Mouse (Mus musculus) liver, embryonic 12.5 days (tissue): Measurements from ENCODE around the gene Mpdu1. TPM values are rescaled to one million over a fixed set of nuclear protein-coding genes. Genes with fewer than 3 reads are reported as not detected.

Source experiments
- ATAC-seq: fragments of 200-750 bp; cut with Nextera tagmentation; 2 replicates; pipeline ENCODE4 v1.8.0; 2017; ENCODE audit warnings: moderate number of reproducible peaks, mild to moderate bottlenecking, moderate library complexity
- H3K27ac ChIP-seq: fragments of 300-500 bp; sonication (generic); 2 replicates; pipeline ENCODE4 v1.5.1; 2016; ENCODE audit warnings: mild to moderate bottlenecking
- H3K27me3 ChIP-seq: fragments of 300-500 bp; sonication (generic); replicated peaks from 2 replicates; pipeline ENCODE4 v1.6.1; 2016; ENCODE audit warnings: mild to moderate bottlenecking, moderate library complexity
- H3K36me3 ChIP-seq: fragments of 300-500 bp; sonication (generic); 2 replicates; pipeline ENCODE4 v1.6.1; 2016; ENCODE audit warnings: mild to moderate bottlenecking, moderate library complexity
- H3K4me1 ChIP-seq: fragments of 300-500 bp; sonication (generic); 2 replicates; pipeline ENCODE4 v1.6.1; 2016
- H3K4me2 ChIP-seq: fragments of 300-500 bp; sonication (generic); 2 replicates; pipeline ENCODE4 v1.6.1; 2016; ENCODE audit warnings: mild to moderate bottlenecking, moderate library complexity
- H3K4me3 ChIP-seq: fragments of 300-500 bp; sonication (generic); 2 replicates; pipeline ENCODE4 v1.5.1; 2016; ENCODE audit warnings: mild to moderate bottlenecking, moderate library complexity
- H3K9ac ChIP-seq: fragments of 300-500 bp; sonication (generic); 2 replicates; pipeline ENCODE4 v1.6.1; 2016; ENCODE audit warnings: mild to moderate bottlenecking, moderate library complexity
- H3K9me3 ChIP-seq: fragments of 300-500 bp; sonication (generic); replicated peaks from 2 replicates; pipeline ENCODE4 v1.6.1; 2016; ENCODE audit warnings: mild to moderate bottlenecking, moderate library complexity
- WGBS: fragments of 180-500 bp; shearing (Covaris S2); methylation state at CpG from one replicate; pipeline ENCODE4 v1.1.7; 2016; ENCODE audit not compliant: insufficient replicate concordance; 5-methylcytosine and 5-hydroxymethylcytosine counted together
- polyA plus RNA-seq: library from polyadenylated mRNA; unstranded; fragments of >200 nt; fragmentation: Nextera tagmentation; extraction: Ambion mirVana; gene quantifications from 2 replicates; pipeline ENCODE4 v1.2.1, GENCODE M21; 2016

The Mpdu1 gene
- polyA plus RNA-seq, 1 experiment from 2014 or later, result 39.4 TPM

- Histone ChIP-seq H3K27me3 (no peaks in the 10 kb centered on the region), H3K4me2 (peak within 1 kb of the TSS; percentile 89), H3K4me1 (peaks cover 58% of the 10 kb centered on the region), H3K36me3 (peaks cover 86% of the 10 kb centered on the region), H3K9ac (peak within 1 kb of the TSS; percentile 99), H3K27ac (peak within 1 kb of the TSS; percentile 97), H3K4me3 (peak within 1 kb of the TSS; percentile 96), H3K9me3 (no peaks in the 10 kb centered on the region)
- ATAC-seq, result peak; percentile 97
- WGBS, result under 1% methylated on average over 36 of the region's 36 CpGs
Measured at GRCm38 (mm10) chr11:69672211-69672706, 9.8 kb upstream of the Mpdu1 start, which contains the start of gene Eif4a1. Eif4a1 (minus strand) TSS chr11:69672423.

- H3K9ac ChIP-seq, result peak overlapping the region; percentile 99
- H3K4me2 ChIP-seq, result peak overlapping the region; percentile 89
- ATAC-seq, result no peak
- H3K36me3 ChIP-seq, result peaks cover 84% of the 10 kb centered on the region
- WGBS, result under 1% methylated on average over 43 of the region's 43 CpGs
- H3K4me3 ChIP-seq, result peak overlapping the region; percentile 96
- no peaks in the 10 kb centered on the region for H3K27me3 ChIP-seq
- H3K4me1 ChIP-seq, result peaks cover 58% of the 10 kb centered on the region
- peak overlapping the region; percentile 97 for H3K27ac ChIP-seq
- H3K9me3 ChIP-seq, result no peaks in the 10 kb centered on the region
Measured at GRCm38 (mm10) chr11:69671726-69672124, 9.3 kb upstream of the Mpdu1 start.

- Histone ChIP-seq H3K4me3 (peak overlapping the region; percentile 96), H3K9me3 (no peaks in the 10 kb centered on the region), H3K4me2 (peak overlapping the region; percentile 89), H3K27ac (peak overlapping the region; percentile 97), H3K9ac (peak overlapping the region; percentile 99), H3K36me3 (peaks cover 84% of the 10 kb centered on the region), H3K4me1 (peaks cover 64% of the 10 kb centered on the region), H3K27me3 (no peaks in the 10 kb centered on the region)
- under 1% methylated on average over 61 of the region's 61 CpGs for WGBS
- peak; percentile 58 for ATAC-seq
Measured at GRCm38 (mm10) chr11:69670786-69671725, 8.6 kb upstream of the Mpdu1 start.

GRCm38 (mm10) chr11:69666665-69667005 lies 4.2 kb upstream of the Mpdu1 start:
- peak overlapping the region; percentile 53 for H3K27ac ChIP-seq
- H3K9me3 ChIP-seq, result no peaks in the 10 kb centered on the region
- H3K4me1 ChIP-seq, result peaks cover 63% of the 10 kb centered on the region
- H3K36me3 ChIP-seq, result peaks cover 77% of the 10 kb centered on the region
- 69% methylated on average over 3 of the region's 3 CpGs for WGBS
- no peak overlapping the region for H3K4me3 ChIP-seq
- H3K4me2 ChIP-seq, result no peak overlapping the region
- H3K9ac ChIP-seq, result no peak overlapping the region
- H3K27me3 ChIP-seq, result no peaks in the 10 kb centered on the region
- no peak for ATAC-seq

- Histone ChIP-seq H3K36me3 (peaks cover 75% of the 10 kb centered on the region), H3K4me3 (no peak within 1 kb of the TSS), H3K27ac (peak within 1 kb of the TSS; percentile 93), H3K4me1 (peaks cover 69% of the 10 kb centered on the region), H3K4me2 (peak within 1 kb of the TSS; percentile 1; the same call in 1 of the 2 replicates), H3K27me3 (no peaks in the 10 kb centered on the region), H3K9ac (no peak within 1 kb of the TSS), H3K9me3 (no peaks in the 10 kb centered on the region)
- no peak for ATAC-seq
- 21% methylated on average over 7 of the region's 7 CpGs for WGBS
Measured at GRCm38 (mm10) chr11:69665961-69666664, 3.7 kb upstream of the Mpdu1 start, which contains the start of gene Cd68. Cd68 (minus strand) TSS chr11:69666153.

GRCm38 (mm10) chr11:69665457-69665960 lies 3.1 kb upstream of the Mpdu1 start:
- H3K9me3 ChIP-seq, result no peaks in the 10 kb centered on the region
- no peak for ATAC-seq
- no peak overlapping the region for H3K9ac ChIP-seq
- peaks cover 69% of the 10 kb centered on the region for H3K4me1 ChIP-seq
- no peaks in the 10 kb centered on the region for H3K27me3 ChIP-seq
- H3K36me3 ChIP-seq, result peaks cover 69% of the 10 kb centered on the region
- H3K4me3 ChIP-seq, result no peak overlapping the region
- peak overlapping the region; percentile 53 for H3K27ac ChIP-seq
- WGBS, result 64% methylated on average over 9 of the region's 9 CpGs
- H3K4me2 ChIP-seq, result peak overlapping the region; percentile 1; the same call in 1 of the 2 replicates

- Histone ChIP-seq H3K27me3 (no peaks in the 10 kb centered on the region), H3K9ac (no peak overlapping the region), H3K4me3 (no peak overlapping the region), H3K4me1 (peaks cover 65% of the 10 kb centered on the region), H3K36me3 (peaks cover 69% of the 10 kb centered on the region), H3K9me3 (no peaks in the 10 kb centered on the region), H3K4me2 (no peak overlapping the region), H3K27ac (peak overlapping the region; percentile 93; the same call in 1 of the 2 replicates)
- WGBS, result 86% methylated on average over 7 of the region's 7 CpGs
- no peak for ATAC-seq
Measured at GRCm38 (mm10) chr11:69664841-69665240, 2.4 kb upstream of the Mpdu1 start.

GRCm38 (mm10) chr11:69663795-69664194 lies 1.4 kb upstream of the Mpdu1 start:
- no peak for ATAC-seq
- H3K9ac ChIP-seq, result peak overlapping the region; percentile 70; the same call in 1 of the 2 replicates
- H3K4me3 ChIP-seq, result peak overlapping the region; percentile 68; the same call in 1 of the 2 replicates
- H3K9me3 ChIP-seq, result no peaks in the 10 kb centered on the region
- peak overlapping the region; percentile 93 for H3K27ac ChIP-seq
- WGBS, result 74% methylated on average over 6 of the region's 6 CpGs
- no peaks in the 10 kb centered on the region for H3K27me3 ChIP-seq
- peaks cover 55% of the 10 kb centered on the region for H3K4me1 ChIP-seq
- H3K4me2 ChIP-seq, result peak overlapping the region; percentile 75
- peaks cover 66% of the 10 kb centered on the region for H3K36me3 ChIP-seq

GRCm38 (mm10) chr11:69662967-69663671 lies 677 bp upstream of the Mpdu1 start:
- ATAC-seq, result no peak
- peak overlapping the region; percentile 75 for H3K4me2 ChIP-seq
- H3K27me3 ChIP-seq, result no peaks in the 10 kb centered on the region
- H3K4me1 ChIP-seq, result peaks cover 50% of the 10 kb centered on the region
- H3K4me3 ChIP-seq, result peak overlapping the region; percentile 68
- H3K9ac ChIP-seq, result peak overlapping the region; percentile 70
- H3K36me3 ChIP-seq, result peaks cover 66% of the 10 kb centered on the region
- H3K9me3 ChIP-seq, result no peaks in the 10 kb centered on the region
- peak overlapping the region; percentile 93 for H3K27ac ChIP-seq
- 58% methylated on average over 13 of the region's 13 CpGs for WGBS

GRCm38 (mm10) chr11:69661221-69661881 lies 1.1 kb downstream of the Mpdu1 start:
- WGBS, result 61% methylated on average over 3 of the region's 3 CpGs
- Histone ChIP-seq H3K4me3 (peak overlapping the region; percentile 68), H3K9me3 (no peaks in the 10 kb centered on the region), H3K27ac (peak overlapping the region; percentile 93), H3K27me3 (no peaks in the 10 kb centered on the region), H3K36me3 (peaks cover 68% of the 10 kb centered on the region), H3K4me2 (peak overlapping the region; percentile 75), H3K4me1 (peaks cover 56% of the 10 kb centered on the region), H3K9ac (peak overlapping the region; percentile 70)
- ATAC-seq, result no peak

GRCm38 (mm10) chr11:69657462-69657881 lies 5.0 kb downstream of the Mpdu1 start:
- WGBS, result 80% methylated on average over 15 of the region's 15 CpGs
- Histone ChIP-seq H3K9me3 (no peaks in the 10 kb centered on the region), H3K4me2 (no peak overlapping the region), H3K4me3 (no peak overlapping the region), H3K9ac (no peak overlapping the region; the same call in 1 of the 2 replicates), H3K27ac (peak overlapping the region; percentile 26; the same call in 1 of the 2 replicates), H3K27me3 (no peaks in the 10 kb centered on the region), H3K4me1 (peaks cover 61% of the 10 kb centered on the region), H3K36me3 (peaks cover 68% of the 10 kb centered on the region)
- no peak for ATAC-seq
